Mouse (Mus musculus): ENCODE measurements around the gene Fam173b. TPM values are rescaled to one million over a fixed set of nuclear protein-coding genes. Genes with fewer than 3 reads are reported as not detected.

Fam173b gene
- polyA plus RNA-seq, 2 experiments, result 12.8 to 13.5 TPM

- no peak overlapping the region for H3K4me2 ChIP-seq (replicated peaks; ENCODE audit: low read depth, low read length, severe bottlenecking)
- H3K36me3 ChIP-seq (ENCODE audit: control insufficient read depth, insufficient read depth, low read length), result no peaks in the 10 kb centered on the region
- DNase-seq (ENCODE audit: low spot score) (no peak), ATAC-seq (ENCODE audit: low FRiP score, low read depth) (no peak)
- no peak overlapping the region for H3K9ac ChIP-seq (ENCODE audit: low read depth, low read length, severe bottlenecking)
- no peak overlapping the region for H3K27ac ChIP-seq (replicated peaks; ENCODE audit: low read depth, low read length)
- TF ChIP-seq POLR2A (IDR thresholded peaks at IDR 0.05; ENCODE audit: borderline replicate concordance, extremely low read depth, insufficient read depth, insufficient read length), result no peak
- H3K27me3 ChIP-seq (ENCODE audit: control insufficient read depth, insufficient read depth, low read length), result no peaks in the 10 kb centered on the region
- no peak overlapping the region for H3K4me3 ChIP-seq (replicated peaks; ENCODE audit: low read length)
- H3K4me1 ChIP-seq (ENCODE audit: control insufficient read depth, insufficient read depth, low read length), result peaks cover 9% of the 10 kb centered on the region
- H3K9me3 ChIP-seq (ENCODE audit: control insufficient read depth, low read length), result no peaks in the 10 kb centered on the region
- 61% methylated on average over 6 of the region's 6 CpGs for WGBS
Observed at GRCm38 (mm10) chr15:31606821-31607220, 5.2 kb downstream of the Fam173b start.

GRCm38 (mm10) chr15:31611027-31611426 lies 9.4 kb downstream of the Fam173b start:
- Histone ChIP-seq H3K27ac (replicated peaks; ENCODE audit: low read depth, low read length) (no peak overlapping the region), H3K4me1 (ENCODE audit: control insufficient read depth, insufficient read depth, low read length) (peaks cover 2% of the 10 kb centered on the region; the same call in 1 of the 2 replicates), H3K9ac (ENCODE audit: low read depth, low read length, severe bottlenecking) (no peak overlapping the region), H3K4me2 (replicated peaks; ENCODE audit: low read depth, low read length, severe bottlenecking) (no peak overlapping the region), H3K4me3 (replicated peaks; ENCODE audit: low read length) (no peak overlapping the region), H3K36me3 (ENCODE audit: control insufficient read depth, insufficient read depth, low read length) (no peaks in the 10 kb centered on the region), H3K27me3 (ENCODE audit: control insufficient read depth, insufficient read depth, low read length) (no peaks in the 10 kb centered on the region), H3K9me3 (ENCODE audit: control insufficient read depth, low read length) (no peaks in the 10 kb centered on the region)
- 47% methylated on average over 3 of the region's 3 CpGs for WGBS
- DNase-seq (ENCODE audit: low spot score) (peak; percentile 62), ATAC-seq (ENCODE audit: low FRiP score, low read depth) (no peak; the same call in 1 of the 2 replicates)
- TF ChIP-seq POLR2A (IDR thresholded peaks at IDR 0.05; ENCODE audit: borderline replicate concordance, extremely low read depth, insufficient read depth, insufficient read length), result no peak

GRCm38 (mm10) chr15:31611976-31612375 lies 10.3 kb downstream of the Fam173b start:
- no peak for DNase-seq (ENCODE audit: low spot score)
- 65% methylated on average over 4 of the region's 4 CpGs for WGBS
- peaks cover 4% of the 10 kb centered on the region; the same call in 1 of the 2 replicates for H3K36me3 ChIP-seq (ENCODE audit: control insufficient read depth, insufficient read depth, low read length)
- no peak overlapping the region for H3K9ac ChIP-seq (ENCODE audit: low read depth, low read length, severe bottlenecking)
- TF ChIP-seq POLR2A (IDR thresholded peaks at IDR 0.05; ENCODE audit: borderline replicate concordance, extremely low read depth, insufficient read depth, insufficient read length), result no peak
- ATAC-seq (ENCODE audit: low FRiP score, low read depth), result no peak
- no peak overlapping the region for H3K4me3 ChIP-seq (replicated peaks; ENCODE audit: low read length)
- no peaks in the 10 kb centered on the region for H3K9me3 ChIP-seq (ENCODE audit: control insufficient read depth, low read length)
- no peaks in the 10 kb centered on the region for H3K27me3 ChIP-seq (ENCODE audit: control insufficient read depth, insufficient read depth, low read length)
- no peak overlapping the region for H3K27ac ChIP-seq (replicated peaks; ENCODE audit: low read depth, low read length)
- no peak overlapping the region for H3K4me2 ChIP-seq (replicated peaks; ENCODE audit: low read depth, low read length, severe bottlenecking)
- H3K4me1 ChIP-seq (ENCODE audit: control insufficient read depth, insufficient read depth, low read length), result peaks cover 2% of the 10 kb centered on the region; the same call in 1 of the 2 replicates

- peaks cover 2% of the 10 kb centered on the region; the same call in 1 of the 2 replicates for H3K4me1 ChIP-seq (ENCODE audit: control insufficient read depth, insufficient read depth, low read length)
- TF ChIP-seq POLR2A (IDR thresholded peaks at IDR 0.05; ENCODE audit: borderline replicate concordance, extremely low read depth, insufficient read depth, insufficient read length), result no peak
- H3K36me3 ChIP-seq (ENCODE audit: control insufficient read depth, insufficient read depth, low read length), result peaks cover 15% of the 10 kb centered on the region; the same call in 1 of the 2 replicates
- WGBS, result 90% methylated on average over 6 of the region's 6 CpGs
- no peaks in the 10 kb centered on the region for H3K9me3 ChIP-seq (ENCODE audit: control insufficient read depth, low read length)
- no peak overlapping the region for H3K4me2 ChIP-seq (replicated peaks; ENCODE audit: low read depth, low read length, severe bottlenecking)
- H3K4me3 ChIP-seq (replicated peaks; ENCODE audit: low read length), result no peak overlapping the region
- DNase-seq (ENCODE audit: low spot score), result no peak
- no peaks in the 10 kb centered on the region for H3K27me3 ChIP-seq (ENCODE audit: control insufficient read depth, insufficient read depth, low read length)
- no peak overlapping the region for H3K9ac ChIP-seq (ENCODE audit: low read depth, low read length, severe bottlenecking)
- ATAC-seq (ENCODE audit: low FRiP score, low read depth), result no peak
- no peak overlapping the region for H3K27ac ChIP-seq (replicated peaks; ENCODE audit: low read depth, low read length)
Observed at GRCm38 (mm10) chr15:31613826-31614453, 12.3 kb downstream of the Fam173b start.

GRCm38 (mm10) chr15:31614666-31615065 lies 13.0 kb downstream of the Fam173b start:
- peaks cover 17% of the 10 kb centered on the region for H3K36me3 ChIP-seq (ENCODE audit: control insufficient read depth, insufficient read depth, low read length)
- ATAC-seq (ENCODE audit: low FRiP score, low read depth) (no peak), DNase-seq (ENCODE audit: low spot score) (no peak)
- no peaks in the 10 kb centered on the region for H3K27me3 ChIP-seq (ENCODE audit: control insufficient read depth, insufficient read depth, low read length)
- TF ChIP-seq POLR2A (IDR thresholded peaks at IDR 0.05; ENCODE audit: borderline replicate concordance, extremely low read depth, insufficient read depth, insufficient read length), result no peak
- no peaks in the 10 kb centered on the region for H3K9me3 ChIP-seq (ENCODE audit: control insufficient read depth, low read length)
- H3K4me2 ChIP-seq (replicated peaks; ENCODE audit: low read depth, low read length, severe bottlenecking), result no peak overlapping the region
- H3K9ac ChIP-seq (ENCODE audit: low read depth, low read length, severe bottlenecking), result no peak overlapping the region
- peaks cover 2% of the 10 kb centered on the region; the same call in 1 of the 2 replicates for H3K4me1 ChIP-seq (ENCODE audit: control insufficient read depth, insufficient read depth, low read length)
- no peak overlapping the region for H3K27ac ChIP-seq (replicated peaks; ENCODE audit: low read depth, low read length)
- 62% methylated on average over 2 of the region's 2 CpGs for WGBS
- no peak overlapping the region for H3K4me3 ChIP-seq (replicated peaks; ENCODE audit: low read length)
